Mouse (Mus musculus): Measurements from ENCODE around the gene Rab3a.

Gene Rab3a

DNA sequence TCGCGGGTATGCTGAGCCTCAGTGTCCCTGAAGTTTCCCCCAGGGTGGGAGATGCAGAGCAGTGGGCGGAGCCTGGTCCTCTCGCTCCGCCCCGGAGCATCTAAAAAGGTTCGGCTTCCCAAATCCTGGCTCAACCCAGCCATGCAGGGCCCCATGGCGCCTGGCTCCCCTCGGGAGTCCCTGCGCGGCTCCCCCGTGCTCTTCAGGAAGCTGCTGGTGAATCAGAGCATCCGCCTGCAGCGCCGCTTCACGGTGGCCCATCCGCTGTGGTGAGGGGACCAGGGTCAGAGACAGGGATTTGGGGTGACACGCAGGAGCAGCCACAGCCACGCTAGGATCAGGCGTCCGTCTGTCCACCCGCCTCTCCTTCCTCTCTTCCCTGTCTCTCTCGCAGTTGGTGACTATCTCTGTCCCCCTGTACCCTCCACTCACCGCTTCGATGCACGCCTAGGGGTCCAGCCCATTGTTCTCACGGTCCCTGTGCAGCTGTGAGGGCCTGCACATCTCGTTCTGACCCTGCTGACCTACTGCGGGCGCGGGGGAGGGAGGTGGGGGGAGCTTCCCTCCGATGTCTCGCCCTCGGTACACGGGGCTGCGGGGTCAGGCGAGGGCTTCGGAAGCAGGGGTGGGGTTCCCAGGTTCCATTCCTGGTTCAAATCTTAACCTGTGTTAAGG lies 11.4 kb upstream of the Rab3a start:
- DNase-seq, result peak; percentile 36

DNA sequence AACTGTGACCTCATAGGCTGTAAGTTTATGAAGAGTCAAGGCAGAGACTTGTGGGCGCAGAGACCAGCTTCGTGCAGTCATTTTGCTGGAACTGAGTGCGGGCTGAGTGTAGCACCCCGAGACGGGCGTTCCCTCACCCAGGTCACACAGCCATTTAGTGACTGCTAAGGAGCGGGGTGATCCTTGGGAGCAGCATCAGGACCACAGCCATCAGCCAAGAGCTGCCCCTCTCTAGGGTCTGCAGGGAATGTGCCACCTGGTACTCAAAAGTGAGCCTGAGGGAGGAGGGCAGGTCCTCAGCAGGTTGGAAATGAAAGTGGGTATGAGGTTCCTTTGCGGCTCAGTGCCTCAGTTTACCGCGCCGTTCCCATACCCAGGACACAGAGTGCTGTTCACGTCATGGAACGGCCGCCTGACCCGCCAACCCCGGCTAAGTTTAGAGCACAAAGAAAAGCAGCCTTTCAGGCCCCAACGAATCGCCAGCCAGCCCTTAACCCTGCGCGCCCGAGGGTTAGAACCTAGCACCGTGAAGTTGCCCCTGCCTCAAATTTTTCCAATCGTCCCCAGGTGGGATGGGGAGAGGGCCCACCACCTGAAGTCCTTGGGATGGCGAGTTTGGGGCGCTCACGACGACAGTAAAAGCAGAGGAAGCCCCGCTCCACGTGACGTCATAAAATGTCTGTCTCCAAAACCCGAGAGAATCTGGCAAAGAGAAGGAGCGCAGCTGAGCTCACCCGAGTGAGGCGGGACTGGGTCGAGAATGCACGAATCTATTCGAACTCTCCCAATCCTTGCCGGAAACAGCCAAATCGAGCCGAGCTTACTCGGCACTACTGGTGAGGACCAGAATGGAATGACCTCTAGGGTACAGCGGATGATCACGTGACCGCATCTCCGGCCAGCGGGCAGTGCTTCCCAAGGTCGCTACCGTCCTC lies 10.6 kb upstream of the Rab3a start:
- DNase-seq, result peak; percentile 89

DNA sequence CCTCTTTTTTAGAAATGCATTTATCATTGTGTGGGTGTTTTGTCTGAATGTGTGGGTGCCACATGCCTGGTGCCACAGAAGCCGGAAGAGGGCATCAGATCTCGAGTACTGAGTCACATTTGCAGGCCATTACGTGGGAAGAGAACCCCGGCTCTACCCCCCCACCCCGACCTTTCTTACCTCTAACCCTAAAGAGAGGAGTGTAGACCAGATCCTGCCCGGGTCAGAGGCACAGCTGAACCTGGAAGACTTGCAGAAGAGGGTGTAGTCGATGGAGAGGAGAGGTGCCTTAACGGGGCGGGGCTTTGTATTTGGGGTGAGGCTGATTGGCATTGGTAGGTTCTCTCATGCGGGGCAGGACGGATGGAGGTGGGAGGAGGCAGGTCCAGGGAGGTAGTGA lies 9.7 kb upstream of the Rab3a start:
- no peak for DNase-seq

DNA sequence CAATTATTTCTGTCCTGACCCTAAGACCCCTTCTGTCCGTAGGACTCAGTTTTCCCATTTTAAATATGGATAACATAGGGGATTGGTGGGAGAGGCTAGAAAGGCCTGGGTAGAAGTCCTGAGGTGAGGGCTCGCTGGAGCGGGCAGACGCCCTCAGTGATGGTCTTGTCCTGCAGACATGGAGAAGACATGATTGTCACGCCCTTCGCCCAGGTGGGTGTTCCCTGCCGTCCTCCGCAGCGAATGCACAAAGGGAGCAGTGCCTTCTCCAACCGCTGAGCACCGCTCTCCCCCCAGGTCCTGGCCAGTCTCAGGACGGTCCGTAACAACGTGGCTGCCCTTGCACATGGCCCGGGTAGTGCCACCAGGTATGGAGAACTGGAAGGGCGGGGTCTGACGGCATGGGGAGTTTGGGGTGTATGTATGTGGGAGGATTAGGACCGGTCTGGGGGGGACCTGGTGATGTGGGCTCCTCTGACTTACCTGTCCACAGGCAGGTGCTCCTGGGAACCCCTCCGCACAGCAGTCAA lies 8.7 kb upstream of the Rab3a start:
- peak; percentile 6 for DNase-seq

DNA sequence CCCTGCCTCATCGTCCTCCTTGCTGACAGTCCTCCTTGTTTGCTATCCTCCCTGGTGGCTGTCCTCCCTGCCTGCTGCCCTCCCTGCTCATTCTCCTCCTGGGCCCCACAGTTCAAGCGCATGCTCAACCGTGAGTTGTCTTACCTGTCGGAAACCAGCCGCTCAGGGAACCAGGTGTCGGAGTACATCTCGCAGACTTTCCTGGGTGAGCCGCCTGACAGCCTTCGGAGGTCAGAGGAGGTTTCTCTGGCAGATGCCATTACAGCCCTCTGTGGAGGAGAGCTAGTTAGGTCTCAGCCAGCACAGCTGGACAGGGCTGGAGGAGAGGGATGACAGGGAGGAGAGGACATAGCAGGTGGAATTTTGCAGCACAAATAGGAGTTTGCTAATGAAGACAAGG lies 7.8 kb upstream of the Rab3a start:
- no peak for DNase-seq

DNA sequence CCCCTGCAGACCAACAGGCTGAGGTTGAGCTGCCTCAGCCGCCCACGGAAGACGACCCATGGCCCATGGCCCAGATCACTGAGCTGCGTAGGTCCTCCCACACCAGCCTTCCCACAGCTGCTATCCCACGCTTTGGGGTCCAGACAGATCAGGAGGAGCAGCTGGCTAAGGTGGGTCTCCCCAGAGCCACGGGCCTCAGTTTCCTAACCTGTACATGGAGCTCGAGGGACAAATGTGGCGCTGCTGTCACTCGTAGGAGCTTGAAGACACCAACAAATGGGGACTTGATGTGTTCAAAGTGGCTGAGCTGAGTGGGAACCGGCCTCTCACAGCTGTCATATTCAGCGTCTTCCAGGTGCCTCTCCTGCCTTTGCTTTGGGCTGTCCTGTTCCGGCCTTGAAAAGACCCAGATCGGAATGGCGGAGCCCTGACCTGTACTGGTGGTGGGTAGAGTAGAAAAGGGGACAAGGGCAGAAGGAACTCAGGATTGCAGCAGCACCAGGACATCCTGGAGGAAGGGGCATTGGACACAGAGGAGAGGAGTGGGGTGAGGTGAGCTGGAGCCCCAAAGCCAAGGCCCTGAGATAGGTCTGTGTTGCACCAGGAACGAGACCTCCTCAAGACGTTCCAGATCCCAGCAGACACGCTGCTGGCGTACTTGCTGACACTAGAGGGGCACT lies 7.1 kb upstream of the Rab3a start:
- no peak for DNase-seq

DNA sequence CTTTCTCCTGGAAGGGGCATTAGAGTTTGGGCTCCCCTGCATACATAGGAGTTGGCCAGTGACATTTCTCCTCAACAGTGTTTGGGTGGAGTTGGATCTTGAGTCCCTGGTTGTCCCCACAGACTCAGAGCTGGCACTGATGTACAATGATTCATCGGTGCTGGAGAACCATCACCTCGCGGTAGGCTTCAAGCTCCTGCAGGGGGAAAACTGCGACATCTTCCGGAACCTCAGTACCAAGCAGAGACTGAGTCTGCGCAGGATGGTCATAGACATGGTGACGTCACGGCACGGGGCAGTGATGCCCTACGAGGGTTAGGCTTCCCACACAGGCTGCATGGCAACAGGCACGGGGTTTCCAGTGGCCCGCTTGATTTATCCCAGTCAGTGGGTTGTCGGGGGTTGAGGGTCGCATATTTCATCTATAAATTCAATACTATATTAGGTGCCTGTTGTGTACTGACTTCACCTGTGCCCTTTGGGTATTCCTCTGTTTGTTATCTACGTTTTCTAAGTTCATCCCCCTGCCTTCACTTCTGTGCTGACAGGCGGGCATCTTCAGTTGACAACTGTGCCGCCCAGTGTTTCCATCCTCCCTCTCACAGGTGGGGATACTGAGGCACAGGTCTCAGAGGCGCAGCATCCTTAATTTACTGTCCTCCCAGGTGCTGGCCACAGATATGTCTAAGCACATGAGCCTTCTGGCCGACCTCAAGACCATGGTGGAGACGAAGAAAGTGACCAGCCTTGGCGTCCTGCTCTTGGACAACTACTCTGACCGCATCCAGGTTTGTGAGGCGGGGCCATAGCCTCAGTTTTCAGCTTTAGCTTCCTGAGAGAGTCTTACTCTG lies 6.0 kb upstream of the Rab3a start:
- peak; percentile 1 for DNase-seq

GRCm38 (mm10) chr8:70749097-70749674 lies 5.3 kb upstream of the Rab3a start:
- no peak for DNase-seq

GRCm38 (mm10) chr8:70750128-70750680 lies 4.3 kb upstream of the Rab3a start:
- DNase-seq, result peak; percentile 1

- peak; percentile 88 for DNase-seq
Observed at GRCm38 (mm10) chr8:70752000-70752764, 2.3 kb upstream of the Rab3a start.

DNA sequence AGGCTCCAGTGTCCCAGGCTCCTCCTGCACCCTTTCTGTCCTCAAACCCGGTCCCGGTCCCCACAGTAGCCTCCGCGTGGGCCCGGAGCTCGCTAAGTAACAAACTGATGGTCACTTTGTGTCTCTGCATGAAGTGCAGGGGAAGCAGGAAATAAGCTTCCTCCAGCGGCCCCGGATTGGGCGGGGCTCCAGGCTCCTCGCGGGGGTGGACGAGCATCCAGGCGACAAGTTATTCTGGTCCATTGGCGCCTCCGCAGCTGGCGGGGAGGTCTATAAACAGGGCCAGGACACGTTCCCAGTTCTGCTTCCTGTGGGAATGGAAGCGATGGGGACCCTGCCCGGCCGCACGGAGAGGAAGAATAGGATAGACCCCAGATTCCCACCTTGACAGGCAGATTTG lies 1.3 kb upstream of the Rab3a start:
- DNase-seq, result peak; percentile 91

- peak; percentile 67 for DNase-seq
Observed at GRCm38 (mm10) chr8:70754871-70755660, 587 bp downstream of the Rab3a start.

- DNase-seq, result no peak
Observed at GRCm38 (mm10) chr8:70755661-70756475, 1.4 kb downstream of the Rab3a start.

DNA sequence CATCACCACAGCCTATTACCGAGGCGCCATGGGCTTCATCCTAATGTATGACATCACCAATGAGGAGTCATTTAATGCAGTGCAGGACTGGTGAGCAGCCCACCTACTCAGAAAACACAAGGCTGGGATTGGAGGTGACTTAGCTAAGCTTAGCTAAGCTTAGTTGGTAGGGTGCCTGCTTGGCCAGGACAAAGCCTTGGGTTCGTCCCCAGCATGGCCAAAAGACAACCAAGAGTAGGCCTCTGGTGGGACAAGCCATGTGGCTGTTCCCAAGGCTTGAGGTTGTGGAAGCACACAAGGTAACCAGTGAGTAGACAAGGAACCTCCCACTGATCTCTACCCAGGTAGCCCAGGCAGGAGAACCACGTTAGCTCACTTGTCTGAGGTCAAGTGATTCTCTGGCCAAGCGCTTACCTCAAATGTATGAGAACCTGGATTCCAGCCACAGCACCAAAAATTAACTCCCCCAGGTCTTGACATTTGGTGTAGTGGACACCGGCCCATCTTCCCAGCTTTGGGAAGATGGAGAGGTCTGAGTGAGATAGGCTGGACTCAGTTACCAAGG lies 2.1 kb downstream of the Rab3a start:
- no peak for DNase-seq

DNA sequence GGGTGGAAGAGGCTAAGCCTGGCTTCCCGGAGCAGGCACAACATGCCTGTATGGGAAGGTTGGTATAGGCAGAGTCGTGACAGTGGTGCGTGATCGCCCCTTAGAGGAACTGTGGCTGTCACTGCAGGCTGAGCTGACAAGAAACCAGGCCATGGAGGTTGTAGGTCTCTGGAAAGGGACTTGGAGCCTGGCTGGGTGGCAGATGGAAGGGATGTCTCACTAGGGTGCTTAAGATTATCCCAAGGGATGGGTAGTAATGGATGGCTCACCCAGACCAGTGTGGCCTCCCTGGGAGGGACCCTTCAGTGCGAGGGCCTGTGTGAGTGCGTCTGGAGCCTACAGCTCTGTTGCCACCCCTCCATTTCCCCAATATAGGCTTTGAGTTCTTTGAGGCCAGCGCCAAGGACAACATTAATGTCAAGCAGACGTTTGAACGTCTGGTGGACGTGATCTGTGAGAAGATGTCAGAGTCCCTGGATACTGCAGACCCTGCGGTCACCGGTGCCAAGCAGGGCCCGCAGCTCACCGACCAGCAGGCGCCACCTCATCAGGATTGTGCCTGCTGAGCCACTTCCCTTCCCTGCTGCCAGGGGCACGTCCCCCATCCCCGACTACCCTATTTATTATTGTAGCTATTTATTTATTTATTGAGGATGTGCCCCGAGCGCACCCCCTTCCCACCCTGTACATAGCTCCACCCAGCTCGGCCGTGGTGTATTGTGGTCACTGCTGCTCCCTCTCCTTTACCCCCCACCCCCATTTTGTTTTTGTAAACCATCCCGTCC lies 3.2 kb downstream of the Rab3a start:
- DNase-seq, result no peak

DNA sequence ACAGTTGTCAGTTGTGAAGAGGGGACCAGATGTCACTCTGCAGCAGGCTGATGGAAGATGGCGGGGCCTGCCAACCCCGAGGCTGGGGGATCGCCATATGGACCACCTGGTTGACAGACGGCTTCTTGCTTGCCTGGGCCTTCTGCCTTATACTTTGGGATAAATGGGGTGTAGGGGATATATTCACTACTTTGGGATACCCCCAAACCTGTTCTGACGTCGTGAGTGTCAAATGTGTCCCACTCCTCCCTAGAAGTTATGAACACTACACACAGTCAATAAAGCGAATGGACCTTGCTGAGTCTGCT lies 3.8 kb downstream of the Rab3a start:
- no peak for DNase-seq

- DNase-seq, result no peak
Observed at GRCm38 (mm10) chr8:70758616-70759561, 4.4 kb downstream of the Rab3a start.
